Mouse (Mus musculus): ENCODE data around the gene Gm2016. TPM values are rescaled to one million over a fixed set of nuclear protein-coding genes. Genes with fewer than 3 reads are reported as not detected.
"Not testable (repeated sequence)": the region's sequence is repeated elsewhere in the genome, so short reads cannot be mapped to it uniquely, and the experiment has no call there.

The Gm2016 gene
- not detected for total RNA-seq (2021)

DNA sequence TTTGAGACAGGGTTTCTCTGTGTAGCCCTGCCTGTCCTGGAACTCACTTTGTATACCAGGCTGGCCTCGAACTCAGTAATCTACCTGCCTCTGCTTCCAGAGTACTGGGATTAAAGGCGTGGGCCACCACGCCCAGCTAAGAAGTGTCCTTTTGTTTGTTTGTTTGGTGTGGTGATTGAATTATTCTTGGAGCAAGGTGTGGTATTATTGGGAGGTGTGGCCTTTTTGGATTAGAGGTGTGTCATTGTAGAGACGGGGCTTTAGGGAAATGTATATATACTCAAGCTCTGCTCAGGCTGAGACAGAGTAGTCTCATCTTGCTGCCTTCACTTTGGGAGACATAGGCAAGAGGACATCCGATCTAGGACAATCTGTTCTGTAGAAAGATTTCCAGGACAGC is at the start of gene Gm2016:
Gene Gm2016 (plus strand): TSS at position 301 of the 400 bp plus-strand sequence.
- not testable (repeated sequence) for DNase-seq

DNA sequence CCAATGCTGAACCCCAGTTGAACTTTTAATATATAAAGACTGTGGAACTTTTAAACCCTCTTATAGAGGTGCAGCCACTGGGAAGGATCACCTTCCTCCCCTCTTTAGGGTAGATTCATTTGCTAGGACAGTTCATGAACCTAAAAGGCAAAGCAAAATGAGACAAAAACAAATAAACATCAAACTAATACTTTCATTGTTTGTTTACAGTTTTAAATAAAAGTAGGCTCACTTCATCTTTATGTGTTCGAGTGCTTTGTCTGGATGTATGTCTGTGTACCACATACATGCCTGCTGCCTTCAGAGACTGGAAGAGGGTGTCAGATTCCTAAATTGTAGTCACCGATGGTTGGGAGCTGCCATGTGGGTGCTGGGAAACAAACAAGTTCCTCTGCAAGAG is 31.6 kb upstream of the Gm2016 start, which contains the start of gene Gm2001:
Gene Gm2001 (minus strand): TSS at position 101 of the 400 bp plus-strand sequence.
- DNase-seq = not testable (repeated sequence)

DNA sequence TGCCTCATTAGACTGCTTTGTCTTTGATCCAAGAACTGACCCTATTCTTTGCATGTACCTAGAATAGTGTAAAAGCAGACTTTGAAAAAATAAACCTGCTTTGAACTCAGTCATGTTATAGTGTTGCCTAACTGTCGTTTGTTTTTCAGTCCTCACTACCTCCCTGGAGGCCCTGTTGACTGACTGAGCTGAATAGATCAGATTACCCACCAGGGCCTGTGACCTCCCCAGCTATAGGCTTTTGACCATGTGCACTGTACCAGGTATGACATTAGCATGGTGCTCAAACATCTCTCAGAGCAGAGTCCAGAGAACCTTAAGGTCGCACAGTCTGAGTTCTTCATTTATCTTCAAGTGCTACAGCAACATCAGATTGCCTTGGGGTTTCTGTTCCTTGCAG is 23.2 kb upstream of the Gm2016 start:
- not testable (repeated sequence) for DNase-seq

DNA sequence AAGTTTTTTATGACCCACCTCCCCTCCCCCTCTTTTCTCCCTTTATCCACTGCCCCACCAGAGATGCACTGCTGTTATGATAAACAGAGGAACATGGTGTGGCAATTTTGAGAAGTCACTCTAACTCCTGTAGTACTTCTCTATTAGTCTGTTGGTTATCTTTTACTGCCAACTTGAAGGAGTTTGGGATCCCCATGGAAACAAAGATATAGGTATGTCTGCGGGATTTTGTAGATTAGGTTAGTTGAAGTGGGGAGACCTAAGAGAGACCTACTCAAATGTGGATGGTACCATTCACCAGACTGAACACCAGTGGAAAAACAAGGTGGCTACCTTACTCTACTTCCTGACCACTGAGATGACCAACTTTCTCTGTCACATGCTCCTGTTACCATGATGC is 17.8 kb upstream of the Gm2016 start:
- not testable (repeated sequence) for DNase-seq

DNA sequence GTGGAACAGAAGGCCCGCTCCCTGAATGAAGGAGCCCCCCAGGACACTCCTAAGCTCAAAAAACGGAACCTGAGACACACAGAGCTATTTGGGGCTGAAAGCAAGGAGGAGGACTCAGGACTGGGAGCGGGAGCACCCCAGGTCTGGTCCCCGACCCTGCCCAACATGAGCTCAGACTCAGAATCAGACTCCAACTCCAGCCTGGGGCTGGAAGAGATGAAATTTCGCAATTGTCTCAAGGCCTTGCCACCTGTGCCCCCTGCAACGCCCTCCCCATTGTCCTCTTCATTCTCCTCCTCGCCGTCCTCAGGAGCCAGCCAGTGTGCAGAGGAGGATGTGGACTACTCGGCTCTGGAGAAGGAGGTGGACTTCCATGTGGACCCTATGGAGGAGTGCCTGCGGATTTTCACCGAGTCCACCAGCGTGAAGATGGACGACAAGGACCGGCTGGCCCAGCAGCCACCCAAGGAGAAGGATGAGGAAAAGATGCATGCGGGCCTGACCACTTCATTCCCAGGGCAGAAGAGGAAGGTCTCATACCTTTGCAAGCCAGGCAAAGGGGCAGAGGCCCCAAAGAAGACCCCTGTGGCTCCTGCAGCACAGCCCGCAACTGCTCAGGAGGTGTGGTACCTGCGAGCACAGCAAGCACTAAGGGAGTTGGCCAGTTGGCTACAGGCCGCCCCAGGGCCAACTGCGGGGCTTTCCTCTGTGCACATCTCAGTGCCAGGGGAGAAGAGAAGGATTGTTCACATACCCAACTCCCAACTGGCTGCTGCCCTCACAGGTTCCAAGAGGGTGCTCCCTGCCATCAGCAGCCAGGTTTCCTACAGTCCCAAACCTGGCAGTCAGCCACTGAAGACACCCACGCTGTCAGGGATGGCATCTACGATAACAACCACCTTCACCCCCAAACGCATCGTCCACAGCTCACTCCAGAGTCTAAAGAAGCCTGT is 11.9 kb upstream of the Gm2016 start:
- DNase-seq = not testable (repeated sequence)

DNA sequence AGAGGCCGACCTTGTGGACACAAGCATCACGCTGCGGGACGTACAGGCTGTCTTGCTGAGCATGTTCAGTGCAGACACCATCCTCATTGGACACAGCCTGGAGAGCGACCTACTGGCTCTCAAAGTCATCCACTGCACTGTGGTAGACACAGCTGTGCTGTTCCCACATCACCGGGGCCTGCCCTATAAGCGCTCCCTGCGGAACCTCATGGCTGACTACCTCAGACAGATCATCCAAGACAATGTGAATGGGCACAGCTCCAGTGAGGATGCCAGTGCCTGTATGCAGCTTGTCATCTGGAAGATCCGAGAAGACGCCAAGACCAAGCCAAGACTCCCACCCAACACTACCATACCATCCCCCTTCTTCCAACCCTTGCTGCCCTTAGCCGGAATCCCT is 10.2 kb upstream of the Gm2016 start:
- DNase-seq = not testable (repeated sequence)

DNA sequence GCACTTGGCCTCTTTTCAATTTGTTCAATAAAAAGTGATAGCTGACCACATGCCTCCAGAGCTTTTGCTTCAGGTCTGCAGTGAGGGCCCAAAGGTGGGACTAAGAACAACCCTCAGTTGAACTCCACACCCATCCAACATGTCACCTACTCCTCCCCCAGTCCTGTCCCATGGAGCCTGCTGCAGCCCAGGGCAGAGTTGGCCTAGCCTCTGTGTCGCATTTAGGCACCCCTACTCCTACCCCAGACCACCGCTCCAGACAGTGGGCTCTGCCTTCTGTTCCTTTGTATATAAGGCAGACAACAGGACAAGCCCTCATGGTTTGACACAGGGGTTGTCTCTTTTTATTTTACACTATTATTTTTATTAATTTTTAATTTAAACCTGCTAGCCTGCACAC is 9.8 kb upstream of the Gm2016 start:
- not testable (repeated sequence) for DNase-seq

DNA sequence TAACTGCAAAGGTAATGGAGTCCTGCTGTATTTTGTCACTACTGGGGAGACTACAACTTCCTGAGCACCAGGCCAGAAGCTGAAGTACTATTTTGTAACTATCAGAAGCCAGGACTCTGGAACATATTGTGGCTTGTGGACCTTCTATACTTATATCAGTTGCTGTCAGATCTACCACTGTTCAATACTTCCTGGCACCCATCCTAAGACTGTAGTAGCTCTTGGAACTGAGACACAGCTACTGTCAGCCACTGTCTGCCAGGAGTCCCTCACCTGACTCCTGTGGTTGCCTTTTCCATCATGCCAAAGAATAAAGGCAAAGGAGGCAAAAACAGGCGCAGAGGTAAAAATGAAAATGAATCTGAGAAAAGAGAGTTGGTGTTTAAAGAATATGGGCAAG is 21.2 kb downstream of the Gm2016 start, which contains the start of gene Gm2022:
Gene Gm2022 (plus strand): TSS at position 301 of the 400 bp plus-strand sequence.
- DNase-seq = not testable (repeated sequence)

DNA sequence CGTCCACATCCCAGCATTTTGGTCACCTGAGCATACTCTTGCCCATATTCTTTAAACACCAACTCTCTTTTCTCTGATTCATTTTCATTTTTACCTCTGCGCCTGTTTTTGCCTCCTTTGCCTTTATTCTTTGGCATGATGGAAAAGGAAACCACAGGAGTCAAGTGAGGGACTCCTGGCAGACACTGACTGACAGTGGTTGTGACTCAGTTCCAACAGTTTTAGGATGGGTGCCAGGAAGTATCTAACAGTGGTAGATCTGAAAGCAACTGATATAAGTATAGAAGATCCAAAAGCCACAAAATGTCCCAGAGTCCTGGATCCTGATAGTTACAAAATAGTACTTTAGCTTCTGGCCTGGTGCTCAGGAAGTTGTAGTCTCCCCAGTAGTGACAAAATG is 45.8 kb downstream of the Gm2016 start, which contains the start of gene Gm2035:
Gene Gm2035 (minus strand): TSS at position 137 of the 400 bp plus-strand sequence.
- not testable (repeated sequence) for DNase-seq

Other genes starting within 250 kb of the Gm2016 start
- gene Gm16381, start 229.5 kb upstream of the Gm2016 start, total RNA-seq (2021) = not detected
- not detected for gene Gm21319, start 98.3 kb upstream of the Gm2016 start, total RNA-seq (2021)
- not detected for gene Gm21936, start 78.6 kb upstream of the Gm2016 start, total RNA-seq (2021)
- gene BB287469, start 57.5 kb upstream of the Gm2016 start, total RNA-seq (2021) = not detected
- gene Gm2001, start 31.7 kb upstream of the Gm2016 start, total RNA-seq (2021) = not detected
- gene Gm2022, start 21.3 kb downstream of the Gm2016 start, total RNA-seq (2021) = not detected
- not detected for gene Gm2035, start 45.8 kb downstream of the Gm2016 start, total RNA-seq (2021)
- not detected for gene Gm2042, start 80.0 kb downstream of the Gm2016 start, total RNA-seq (2021)
- not detected for gene Gm2075, start 137.8 kb downstream of the Gm2016 start, total RNA-seq (2021)
- not detected for gene Gm6803, start 144.7 kb downstream of the Gm2016 start, total RNA-seq (2021)
- gene Gm2056, start 152.9 kb downstream of the Gm2016 start, total RNA-seq (2021) = not detected
- not detected for gene Gm16368, start 209.6 kb downstream of the Gm2016 start, total RNA-seq (2021)

Measured in layer of hippocampus, postnatal 36 days (tissue).